Mouse (Mus musculus) megakaryocyte-erythroid progenitor cell, adult 5-6 weeks (primary cell): ENCODE data around the gene Srrm3. TPM values are rescaled to one million over a fixed set of nuclear protein-coding genes. Genes with fewer than 3 reads are reported as not detected.

Experiments used
- ATAC-seq: replicated peaks from 2 replicates; pipeline ENCODE4 v1.8.0; 2016; ENCODE audit warnings: mild to moderate bottlenecking, inconsistent platforms; ENCODE audit not compliant: severe bottlenecking, poor library complexity, low FRiP score, low TSS enrichment
- total RNA-seq, 2 experiments: library from RNA; stranded (forward) in 1 of 2; stranded (reverse) in 1 of 2; fragments of 200-1000, 215-1000 nt in 1 of 2; fragments of >200 nt in 1 of 2; fragmentation: Nextera tagmentation in 1 of 2; gene quantifications; 2 replicates each; pipeline ENCODE4 v1.2.3; 2014 to 2017

Srrm3 gene
- total RNA-seq, 2 experiments from 2014 or later = not detected

GRCm38 (mm10) chr5:135866662-135867061 lies 60.0 kb downstream of the Srrm3 start:
- ATAC-seq = no peak

GRCm38 (mm10) chr5:135867637-135868593 lies 61.2 kb downstream of the Srrm3 start:
- no peak for ATAC-seq

- no peak for ATAC-seq
Measured at GRCm38 (mm10) chr5:135868653-135869052, 62.0 kb downstream of the Srrm3 start.

- no peak for ATAC-seq
Measured at GRCm38 (mm10) chr5:135869661-135870423, 63.2 kb downstream of the Srrm3 start.

- ATAC-seq = no peak
Measured at GRCm38 (mm10) chr5:135870505-135870904, 63.8 kb downstream of the Srrm3 start.

DNA sequence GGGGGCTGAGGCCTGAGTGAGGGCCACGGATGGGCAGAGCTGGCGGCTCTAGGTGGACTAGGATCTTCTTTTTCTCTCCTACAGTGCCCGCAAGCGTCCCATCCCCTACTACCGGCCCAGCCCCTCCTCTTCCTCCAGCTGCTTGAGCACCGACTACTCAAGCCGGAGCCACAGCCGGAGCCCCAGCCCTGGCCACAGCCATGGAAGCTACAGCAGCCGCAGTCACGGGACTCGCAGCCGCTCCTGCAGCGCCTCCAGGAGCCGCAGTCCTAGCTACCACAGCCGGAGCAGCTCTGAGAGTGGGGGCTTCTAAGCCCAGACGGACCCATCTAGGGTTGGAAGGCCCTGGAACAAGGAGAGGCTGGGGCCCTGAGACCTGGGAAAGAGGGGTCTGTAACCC lies 66.3 kb downstream of the Srrm3 start:
- no peak for ATAC-seq

GRCm38 (mm10) chr5:135873753-135874152 lies 67.1 kb downstream of the Srrm3 start:
- no peak for ATAC-seq

DNA sequence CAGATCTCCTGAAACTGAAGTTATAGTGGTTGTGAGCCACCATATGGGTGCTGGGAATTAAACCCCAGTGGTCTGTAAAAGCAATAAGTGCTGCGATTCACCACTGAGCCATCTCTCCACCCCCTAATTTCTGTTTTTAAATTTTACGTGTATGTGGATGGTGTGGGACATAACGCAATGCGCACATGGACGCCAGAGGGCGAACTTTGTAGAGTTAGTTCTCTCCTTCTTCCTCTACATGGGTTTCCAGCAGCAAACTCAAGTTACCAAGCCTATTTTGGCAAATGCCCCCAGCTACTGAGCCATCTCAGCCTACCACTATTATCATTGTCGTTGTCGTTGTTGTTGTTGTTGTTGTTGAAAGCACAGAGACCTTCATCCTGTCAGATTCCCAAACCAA lies 70.5 kb downstream of the Srrm3 start:
- ATAC-seq = 0 out of 2 replicates have a peak, but pooled peaks have one; percentile 49

DNA sequence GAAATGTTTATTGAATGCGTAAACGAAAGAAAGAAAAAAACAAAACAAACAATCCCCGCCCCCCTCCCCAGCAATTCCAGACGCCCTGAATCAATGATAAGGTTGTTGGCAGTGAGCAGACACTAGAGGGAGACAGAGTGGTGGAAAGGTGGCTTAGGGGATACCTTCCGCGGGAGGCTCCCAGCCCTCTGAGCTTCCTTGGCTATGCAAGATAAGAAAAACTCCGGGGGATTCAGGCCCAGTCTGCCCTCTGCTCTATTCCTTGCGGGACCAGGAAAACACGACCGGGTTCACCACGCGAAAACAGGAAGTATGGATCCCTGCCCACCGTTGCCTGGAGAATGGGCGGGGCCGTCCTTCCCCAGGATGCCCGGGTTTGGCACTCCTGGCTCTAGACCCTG lies 71.1 kb downstream of the Srrm3 start:
- ATAC-seq = peak; percentile 79

GRCm38 (mm10) chr5:135879449-135880158 lies 72.9 kb downstream of the Srrm3 start:
- ATAC-seq = peak; percentile 96

DNA sequence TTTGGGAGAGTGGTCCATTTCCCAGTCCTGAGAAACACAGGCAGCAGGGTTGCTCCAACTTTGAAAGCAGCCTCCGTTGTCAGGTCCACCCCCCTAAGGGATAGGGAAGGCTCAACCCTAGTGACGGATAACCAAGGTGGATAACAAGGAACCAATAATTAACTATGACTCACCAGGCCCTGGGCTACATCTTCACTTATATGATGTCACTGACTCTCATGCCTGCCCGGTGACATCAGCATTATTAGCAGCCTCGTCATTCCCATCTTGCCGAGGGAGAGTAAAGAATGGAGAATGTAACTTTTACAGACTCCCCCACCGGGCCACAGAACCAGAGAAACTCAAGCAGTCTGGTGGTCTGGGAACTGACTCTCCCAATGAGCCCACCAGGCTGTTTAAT lies 78.0 kb downstream of the Srrm3 start:
- ATAC-seq = no peak

- peak; percentile 27; the same call in 1 of the 2 replicates for ATAC-seq
Measured at GRCm38 (mm10) chr5:135887675-135888102, 81.0 kb downstream of the Srrm3 start, which contains the start of gene Hspb1. Gene Hspb1 (plus strand): TSS chr5:135887919.

DNA sequence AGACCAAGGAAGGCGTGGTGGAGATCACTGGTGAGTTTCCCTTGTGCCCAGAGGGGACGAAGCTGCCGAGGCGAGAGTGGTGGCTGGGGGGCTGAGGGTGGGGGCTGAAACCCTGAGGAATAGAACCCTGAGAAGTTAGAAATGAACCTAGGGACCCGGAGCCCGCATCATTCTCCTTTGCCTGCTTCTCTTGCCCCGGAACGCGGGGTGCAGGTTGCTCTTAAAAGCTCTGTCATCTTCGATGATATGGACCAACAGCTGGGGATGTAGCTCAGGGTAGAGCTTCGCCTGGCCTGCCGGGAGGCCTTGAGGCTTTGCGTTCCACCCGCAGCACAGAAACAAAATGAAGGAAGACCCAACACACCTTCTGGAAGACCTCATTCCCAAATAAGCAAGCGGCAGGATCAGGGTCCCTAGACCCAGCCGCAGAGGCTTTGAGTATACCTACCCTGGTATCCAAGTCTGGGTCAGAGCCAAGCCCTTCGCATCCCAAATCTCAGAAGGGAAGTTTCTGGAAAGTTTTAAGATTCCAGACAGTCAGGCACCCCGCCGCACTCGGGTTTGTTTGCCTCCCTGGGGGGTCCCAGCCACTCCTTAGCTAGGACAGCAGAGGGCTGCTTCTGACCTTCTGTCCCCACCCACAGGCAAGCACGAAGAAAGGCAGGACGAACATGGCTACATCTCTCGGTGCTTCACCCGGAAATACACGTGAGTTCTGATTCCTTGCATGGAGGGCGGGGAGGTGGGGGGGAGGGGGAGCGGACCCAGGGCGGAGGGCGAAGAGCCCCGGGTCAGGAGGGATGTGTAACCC lies 81.9 kb downstream of the Srrm3 start:
- no peak for ATAC-seq

- no peak for ATAC-seq
Measured at GRCm38 (mm10) chr5:135890323-135890722, 83.6 kb downstream of the Srrm3 start.

DNA sequence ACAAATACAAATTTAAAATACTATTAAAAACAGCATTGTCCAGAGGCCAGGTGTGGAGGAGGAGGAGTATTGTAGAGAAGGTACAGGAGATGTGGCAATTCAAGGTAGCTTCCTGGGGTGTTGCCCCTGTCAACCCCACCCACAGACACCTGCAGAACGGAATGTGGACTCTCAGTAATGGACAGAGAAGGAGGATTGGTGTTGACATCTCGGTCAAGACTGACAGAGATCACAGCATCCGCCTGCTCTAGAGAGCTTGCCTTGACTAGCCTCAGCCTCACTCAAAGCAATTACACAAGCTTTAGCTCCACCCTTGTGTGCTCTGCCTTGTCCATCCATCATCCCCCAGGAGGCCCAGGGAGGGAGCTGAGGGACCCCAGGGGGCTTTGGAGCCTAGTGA lies 84.2 kb downstream of the Srrm3 start:
- ATAC-seq = no peak

DNA sequence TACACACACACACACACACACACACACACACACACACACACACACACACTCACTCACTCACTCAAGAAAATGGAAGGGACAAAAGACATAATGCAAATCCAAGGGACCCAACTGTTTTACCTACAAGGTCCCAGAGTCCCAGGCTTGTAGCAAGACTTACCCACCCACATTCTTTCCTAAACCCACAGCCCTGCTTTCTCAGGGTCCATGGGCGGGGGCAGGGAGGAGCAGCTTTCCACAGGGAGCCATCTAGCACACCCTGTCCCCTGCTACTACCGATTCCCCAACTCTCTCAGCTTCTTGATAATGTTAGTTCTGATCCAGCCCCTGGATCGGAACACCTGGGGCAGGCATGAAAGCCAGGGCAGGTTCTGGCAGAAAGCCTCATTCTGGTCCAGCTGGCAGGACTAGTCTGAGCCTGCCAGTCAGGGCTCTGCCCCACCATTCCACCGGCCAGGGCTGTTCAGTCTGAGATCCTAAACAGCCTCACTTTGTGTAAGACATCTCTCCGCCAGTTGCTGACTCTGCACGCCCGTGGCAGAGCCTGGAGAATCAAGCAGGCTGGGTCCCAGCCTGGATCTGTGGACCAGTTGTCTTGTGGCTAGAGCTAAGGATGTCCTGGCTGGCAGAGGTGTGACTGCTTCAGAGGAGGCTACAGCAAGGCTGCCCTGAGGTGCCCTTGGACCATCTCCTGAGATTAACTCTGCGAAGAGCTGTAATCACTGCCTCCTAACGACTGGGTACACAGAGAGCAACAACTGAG lies 86.1 kb downstream of the Srrm3 start:
- ATAC-seq = no peak

DNA sequence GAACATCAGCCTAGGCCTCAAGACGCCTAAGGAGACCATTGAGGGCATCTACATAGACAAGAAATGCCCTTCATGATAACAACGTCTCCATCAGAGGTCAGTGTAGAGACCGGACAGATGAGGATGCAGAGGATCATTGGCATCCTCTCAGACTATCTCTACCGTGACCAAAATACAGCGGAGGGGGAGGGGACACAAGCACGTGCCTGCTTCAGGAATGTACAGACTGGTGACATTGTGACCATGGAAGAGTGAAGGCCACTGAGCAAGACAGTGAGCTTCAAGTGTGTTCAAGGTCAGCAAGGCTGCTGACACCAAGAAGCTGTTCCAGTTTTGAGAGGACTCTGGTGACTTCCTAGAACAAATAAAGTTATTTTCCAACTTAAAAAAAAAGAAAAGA lies 88.3 kb downstream of the Srrm3 start:
- no peak for ATAC-seq

DNA sequence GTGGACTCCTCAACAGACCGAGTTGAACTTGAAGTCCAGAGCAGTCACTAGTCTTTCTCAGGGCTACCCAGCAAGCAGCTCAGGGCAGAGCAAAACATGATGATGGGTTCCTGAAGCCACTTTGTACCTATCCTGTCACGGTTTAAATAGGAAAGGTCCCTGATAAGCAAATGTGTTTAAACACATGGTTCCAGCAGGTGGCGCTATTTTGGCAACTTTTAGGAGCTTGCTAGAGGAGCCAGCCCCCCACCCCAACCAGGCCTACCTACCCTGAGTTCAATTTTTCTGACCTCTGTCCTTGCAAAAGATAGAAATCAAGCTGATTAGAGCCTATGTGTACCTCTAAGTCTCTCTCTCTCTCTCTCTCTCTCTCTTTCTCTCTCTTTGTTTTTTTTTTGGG lies 91.3 kb downstream of the Srrm3 start:
- no peak for ATAC-seq
